Mouse (Mus musculus) limb, embryonic 14.5 days (tissue): ENCODE data around the gene Cdk15. TPM values are rescaled to one million over a fixed set of nuclear protein-coding genes. Genes with fewer than 3 reads are reported as not detected.

Experiments used
- ATAC-seq: fragments of 200-750 bp; cut with Nextera tagmentation; 2 replicates; pipeline ENCODE4 v1.8.0; 2017; ENCODE audit warnings: low read depth, moderate number of reproducible peaks, moderate TSS enrichment; ENCODE audit not compliant: low FRiP score
- DNase-seq: peaks from one replicate; pipeline ENCODE4 v3.0.0-alpha.2; 2015; ENCODE audit warnings: low spot score
- H3K27ac ChIP-seq: fragments of 300-500 bp; sonication (generic); replicated peaks from 2 replicates; pipeline ENCODE4 v1.5.1; 2014; ENCODE audit warnings: low read depth, mild to moderate bottlenecking, low read length, moderate library complexity, mixed read lengths
- H3K27me3 ChIP-seq: fragments of 300-500 bp; sonication (generic); 2 replicates; pipeline ENCODE4 v1.6.1; 2014; ENCODE audit warnings: low read length, mixed read lengths; ENCODE audit not compliant: control insufficient read depth, insufficient read depth
- H3K36me3 ChIP-seq: fragments of 300-500 bp; sonication (generic); 2 replicates; pipeline ENCODE4 v1.6.1; 2014; ENCODE audit warnings: mild to moderate bottlenecking, low read length, moderate library complexity, mixed read lengths; ENCODE audit not compliant: control insufficient read depth, insufficient read depth
- H3K4me1 ChIP-seq: fragments of 300-500 bp; sonication (generic); 2 replicates; pipeline ENCODE4 v1.6.1; 2014; ENCODE audit warnings: antibody characterized with exemption, low read length, mixed read lengths; ENCODE audit not compliant: control insufficient read depth, insufficient read depth
- H3K4me2 ChIP-seq: fragments of 300-500 bp; sonication (generic); replicated peaks from 2 replicates; pipeline ENCODE4 v1.6.1; 2014; ENCODE audit warnings: low read depth, mild to moderate bottlenecking, low read length, moderate library complexity; ENCODE audit not compliant: severe bottlenecking
- H3K4me3 ChIP-seq: fragments of 300-500 bp; sonication (generic); replicated peaks from 2 replicates; pipeline ENCODE4 v1.5.1; 2014; ENCODE audit warnings: low read length
- H3K9ac ChIP-seq: fragments of 300-500 bp; sonication (generic); 2 replicates; pipeline ENCODE4 v1.6.1; 2014; ENCODE audit warnings: mild to moderate bottlenecking, low read depth, low read length, moderate library complexity; ENCODE audit not compliant: severe bottlenecking
- H3K9me3 ChIP-seq: fragments of 300-500 bp; sonication (generic); 2 replicates; pipeline ENCODE4 v1.6.1; 2016; ENCODE audit warnings: low read length; ENCODE audit not compliant: control insufficient read depth
- POLR2A ChIP-seq: fragments of 200-500 bp; IDR thresholded peaks from 2 replicates; pipeline ENCODE4 v1.8.0; 2012; ENCODE audit warnings: inconsistent platforms, mild to moderate bottlenecking, moderate library complexity, borderline replicate concordance; ENCODE audit not compliant: insufficient read depth, insufficient read length; ENCODE audit errors: extremely low read depth
- WGBS: fragments of 180-500 bp; shearing (Covaris S2); extraction: QIAGEN DNeasy Blood & Tissue Kit; methylation state at CpG from one replicate; pipeline ENCODE4 v1.1.7; 2014; 5-methylcytosine and 5-hydroxymethylcytosine counted together
- polyA plus RNA-seq, 2 experiments: library from polyadenylated mRNA; depleted of rRNA in 1 of 2; stranded (reverse) in 1 of 2; unstranded in 1 of 2; fragments of >200 nt; fragmentation: Nextera tagmentation in 1 of 2; extraction: Ambion mirVana in 1 of 2; gene quantifications; 2 replicates each; pipeline versions ENCODE4 v1.2.1 to v1.2.3; 2012 to 2014

Gene Cdk15
- polyA plus RNA-seq, 2 experiments = 0.34 to 0.48 TPM

DNA sequence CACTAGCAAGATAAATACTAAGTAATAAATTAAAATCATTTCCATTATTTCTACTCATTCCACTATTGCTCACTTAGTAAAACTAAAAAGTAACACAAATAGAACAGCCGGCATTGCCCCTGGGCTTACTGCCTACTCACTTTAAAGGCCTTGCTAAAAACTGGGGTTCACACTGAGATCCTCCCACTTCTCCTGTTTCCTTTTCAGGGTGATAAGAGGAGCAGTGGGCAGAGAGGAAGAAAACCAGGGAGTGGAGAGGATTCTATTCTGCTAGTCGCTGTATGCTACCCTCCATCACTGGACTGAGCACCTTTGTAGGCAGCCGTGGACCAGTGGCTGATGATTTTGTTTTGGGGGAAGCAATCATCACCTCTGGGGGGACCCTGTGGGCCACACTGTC is 40.5 kb downstream of the Cdk15 start:
- ATAC-seq (no peak), DNase-seq (no peak)
- Histone ChIP-seq H3K4me2 (no peak overlapping the region), H3K36me3 (no peaks in the 10 kb centered on the region), H3K4me1 (peaks cover 6% of the 10 kb centered on the region), H3K27me3 (no peaks in the 10 kb centered on the region), H3K9me3 (no peaks in the 10 kb centered on the region), H3K4me3 (no peak overlapping the region), H3K9ac (no peak overlapping the region), H3K27ac (no peak overlapping the region)
- no peak for TF ChIP-seq POLR2A
- WGBS = 79% methylated on average over 3 of the region's 3 CpGs

DNA sequence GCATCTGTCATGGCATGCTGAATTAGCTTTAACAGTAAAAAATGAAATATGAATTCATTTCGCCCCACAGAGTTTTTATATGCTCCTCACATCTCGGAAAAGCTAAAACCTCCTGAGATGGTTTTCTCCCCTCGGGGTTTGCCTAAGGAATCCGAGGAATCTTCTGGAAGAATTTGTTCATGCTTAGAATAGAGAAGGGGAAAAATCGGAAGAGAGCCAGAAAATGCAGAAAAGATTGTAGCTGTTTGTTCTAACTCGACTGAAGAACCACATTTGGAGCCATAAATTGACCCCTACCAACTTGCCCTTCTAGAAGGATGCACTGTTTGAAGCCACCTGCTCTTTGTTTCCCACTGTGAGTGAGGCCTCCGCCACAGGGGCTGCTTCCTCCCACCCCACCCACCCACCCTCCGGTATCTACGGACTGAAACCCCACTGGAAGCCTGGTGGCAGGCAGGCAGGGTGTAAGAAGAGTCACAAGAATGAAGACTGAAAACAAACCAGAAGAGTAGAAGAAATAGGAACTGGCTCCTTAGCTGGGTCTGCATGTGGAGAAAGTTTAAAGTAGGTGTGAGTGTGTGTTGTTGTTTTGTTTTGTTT is 41.9 kb downstream of the Cdk15 start:
- no peak overlapping the region for H3K4me2 ChIP-seq
- no peak for TF ChIP-seq POLR2A
- no peak overlapping the region for H3K4me3 ChIP-seq
- no peaks in the 10 kb centered on the region for H3K36me3 ChIP-seq
- ATAC-seq = no peak
- H3K9me3 ChIP-seq = no peaks in the 10 kb centered on the region
- no peaks in the 10 kb centered on the region for H3K27me3 ChIP-seq
- WGBS = 42% methylated on average over 9 of the region's 9 CpGs
- H3K4me1 ChIP-seq = peaks cover 6% of the 10 kb centered on the region
- H3K27ac ChIP-seq = no peak overlapping the region
- H3K9ac ChIP-seq = no peak overlapping the region
- DNase-seq = peak; percentile 26

DNA sequence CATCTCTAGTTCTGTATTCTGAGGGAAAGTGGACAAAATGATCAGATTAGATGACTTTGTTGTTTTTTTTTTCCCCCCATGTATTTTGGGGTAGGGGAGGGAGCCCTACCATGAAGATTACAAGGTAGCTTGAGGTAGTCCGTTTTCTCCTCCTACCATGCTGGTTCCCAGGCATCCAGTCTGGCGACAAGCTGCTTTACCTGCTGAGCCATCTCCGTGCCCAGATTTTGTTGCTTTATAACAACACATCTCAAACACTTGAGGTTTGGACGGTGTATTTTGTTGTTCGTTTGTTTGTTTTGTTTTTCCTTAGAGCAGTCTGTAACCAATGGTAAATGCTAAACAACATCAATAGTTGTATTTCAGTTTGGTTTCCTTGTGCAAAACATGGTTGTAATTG is 50.6 kb downstream of the Cdk15 start:
- Histone ChIP-seq H3K9ac (no peak overlapping the region), H3K36me3 (no peaks in the 10 kb centered on the region), H3K4me3 (no peak overlapping the region), H3K4me2 (no peak overlapping the region), H3K9me3 (no peaks in the 10 kb centered on the region), H3K4me1 (0 out of 2 replicates have a peak, but pooled peaks cover 3% of the 10 kb centered on the region), H3K27ac (no peak overlapping the region), H3K27me3 (no peaks in the 10 kb centered on the region)
- no peak for TF ChIP-seq POLR2A
- WGBS = 85% methylated on average over 5 of the region's 5 CpGs
- ATAC-seq (no peak), DNase-seq (no peak)

GRCm38 (mm10) chr1:59311292-59311885 is 54.7 kb downstream of the Cdk15 start:
- 51% methylated on average over 5 of the region's 5 CpGs for WGBS
- no peak overlapping the region for H3K4me2 ChIP-seq
- H3K9me3 ChIP-seq = no peaks in the 10 kb centered on the region
- peaks cover 6% of the 10 kb centered on the region; the same call in 1 of the 2 replicates for H3K4me1 ChIP-seq
- no peaks in the 10 kb centered on the region for H3K27me3 ChIP-seq
- H3K36me3 ChIP-seq = no peaks in the 10 kb centered on the region
- H3K27ac ChIP-seq = no peak overlapping the region
- H3K9ac ChIP-seq = no peak overlapping the region
- DNase-seq (no peak), ATAC-seq (no peak)
- no peak for TF ChIP-seq POLR2A
- H3K4me3 ChIP-seq = no peak overlapping the region

DNA sequence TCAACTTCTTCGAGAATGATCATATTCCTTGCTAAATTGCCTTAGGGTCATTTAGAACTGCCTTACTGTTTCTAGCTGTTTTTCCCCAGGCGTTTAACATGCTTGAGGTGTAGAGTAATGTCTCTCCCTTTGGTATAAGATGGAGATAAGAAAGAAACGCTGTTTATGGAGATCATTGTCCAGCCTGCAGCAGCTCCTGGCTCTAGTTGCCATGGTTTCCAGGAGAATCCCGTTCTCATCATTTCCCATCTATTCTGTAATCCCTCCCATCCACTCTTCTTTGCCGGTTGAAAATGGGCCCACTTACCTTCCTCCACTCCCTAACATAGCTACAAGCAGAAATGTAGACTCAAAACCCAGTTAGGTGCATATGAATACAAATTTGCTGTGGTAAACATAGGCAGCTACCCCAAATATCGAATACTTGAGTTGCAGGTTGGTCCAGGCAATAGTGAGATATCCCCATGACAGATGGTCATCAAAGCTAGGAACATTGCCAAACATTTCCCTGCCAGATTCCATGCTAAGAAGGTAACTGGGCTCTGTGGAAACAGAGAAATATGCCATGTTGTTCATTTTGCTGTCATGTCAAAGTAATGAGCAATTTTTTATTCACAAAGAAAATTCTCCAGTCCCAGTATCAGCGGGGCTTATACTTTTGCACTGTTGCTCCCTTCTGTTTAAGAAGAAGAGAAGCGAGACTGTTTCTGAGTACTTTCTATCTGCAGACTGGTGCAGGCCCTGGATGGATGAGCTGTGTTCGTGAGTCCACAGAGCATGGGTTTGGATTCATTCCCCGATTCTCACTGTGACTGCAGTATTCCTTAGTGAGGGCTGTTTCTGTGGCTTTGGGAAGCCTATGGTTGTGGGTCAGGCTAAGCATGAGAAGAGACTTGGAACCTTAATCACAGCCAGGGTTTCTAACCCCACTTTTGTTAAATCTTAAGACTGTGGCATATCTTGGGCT is 55.8 kb downstream of the Cdk15 start:
- ATAC-seq (no peak), DNase-seq (no peak)
- H3K4me2 ChIP-seq = no peak overlapping the region
- no peak overlapping the region for H3K9ac ChIP-seq
- 76% methylated on average over 10 of the region's 10 CpGs for WGBS
- H3K4me3 ChIP-seq = no peak overlapping the region
- no peaks in the 10 kb centered on the region for H3K36me3 ChIP-seq
- H3K27me3 ChIP-seq = no peaks in the 10 kb centered on the region
- H3K9me3 ChIP-seq = no peaks in the 10 kb centered on the region
- H3K27ac ChIP-seq = no peak overlapping the region
- TF ChIP-seq POLR2A = no peak
- H3K4me1 ChIP-seq = peaks cover 6% of the 10 kb centered on the region; the same call in 1 of the 2 replicates
